Mouse (Mus musculus) natural killer cell, adult 2 months (primary cell): ENCODE measurements around the gene Pak1ip1.
A peak's percentile ranks its signal among the peaks of the same experiment; 100 is the strongest.
"Not testable (repeated sequence)": the region's sequence is repeated elsewhere in the genome, so short reads cannot be mapped to it uniquely, and the experiment has no call there.

ENCODE experiments used
- DNase-seq, 2 experiments: peaks; one replicate each; pipeline ENCODE4 v3.0.0; 2022; ENCODE audit warnings: low spot score in 2 of 2

Pak1ip1 gene

GRCm38 (mm10) chr13:41000926-41001639 lies at the start of gene Pak1ip1:
Gene Pak1ip1, plus strand, starts transcription at chr13:41001023.
- peak; percentile 92 to 94 for DNase-seq

- no peak for DNase-seq
These were observed 49.3 kb upstream of the Pak1ip1 start for GRCm38 (mm10) chr13:40951386-40951976.

GRCm38 (mm10) chr13:40953231-40953630 lies 47.6 kb upstream of the Pak1ip1 start:
- DNase-seq = no peak

- DNase-seq = no peak
These were observed 45.0 kb upstream of the Pak1ip1 start for GRCm38 (mm10) chr13:40955773-40956172.

- no peak for DNase-seq
These were observed 33.2 kb upstream of the Pak1ip1 start for GRCm38 (mm10) chr13:40967609-40968008.

GRCm38 (mm10) chr13:40968564-40968963 lies 32.3 kb upstream of the Pak1ip1 start:
- peak in 1 of 2 experiments; percentile 10 for DNase-seq

GRCm38 (mm10) chr13:40969761-40970390 lies 30.9 kb upstream of the Pak1ip1 start:
- DNase-seq = no peak

GRCm38 (mm10) chr13:40971261-40971660 lies 29.6 kb upstream of the Pak1ip1 start:
- DNase-seq = no peak

GRCm38 (mm10) chr13:40971831-40972230 lies 29.0 kb upstream of the Pak1ip1 start:
- no peak for DNase-seq

GRCm38 (mm10) chr13:40972976-40973375 lies 27.8 kb upstream of the Pak1ip1 start:
- no peak for DNase-seq

- peak; percentile 44 to 46 for DNase-seq
These were observed 23.2 kb upstream of the Pak1ip1 start for GRCm38 (mm10) chr13:40977609-40978008.

GRCm38 (mm10) chr13:40978652-40979051 lies 22.2 kb upstream of the Pak1ip1 start:
- no peak for DNase-seq

- DNase-seq = no peak
These were observed 21.5 kb upstream of the Pak1ip1 start for GRCm38 (mm10) chr13:40979321-40979720.

- DNase-seq = no peak
These were observed 18.1 kb upstream of the Pak1ip1 start for GRCm38 (mm10) chr13:40982759-40983158.

GRCm38 (mm10) chr13:40986081-40986480 lies 14.7 kb upstream of the Pak1ip1 start:
- DNase-seq = no peak

GRCm38 (mm10) chr13:40987608-40988303 lies 13.1 kb upstream of the Pak1ip1 start:
- DNase-seq = not testable (repeated sequence)

- DNase-seq = no peak
These were observed 12.4 kb upstream of the Pak1ip1 start for GRCm38 (mm10) chr13:40988418-40988817.

- DNase-seq = no peak
These were observed 6.1 kb upstream of the Pak1ip1 start for GRCm38 (mm10) chr13:40994487-40995263.

GRCm38 (mm10) chr13:40998537-40998936 lies 2.3 kb upstream of the Pak1ip1 start:
- DNase-seq = not testable (repeated sequence)

GRCm38 (mm10) chr13:41000140-41000925 lies 490 bp upstream of the Pak1ip1 start:
- no peak for DNase-seq

- DNase-seq = no peak
These were observed 1.2 kb downstream of the Pak1ip1 start for GRCm38 (mm10) chr13:41002001-41002400.
